Mouse (Mus musculus) heart, postnatal 0 days (tissue): ENCODE measurements around the gene Hoxb6. TPM values are rescaled to one million over a fixed set of nuclear protein-coding genes. Genes with fewer than 3 reads are reported as not detected.

Source experiments
- ATAC-seq: fragments of 200-750 bp; cut with Nextera tagmentation; 2 replicates; pipeline ENCODE4 v1.8.0; 2017; ENCODE audit warnings: low read depth, moderate number of reproducible peaks, moderate library complexity; ENCODE audit not compliant: insufficient read depth
- DNase-seq: peaks from one replicate; pipeline ENCODE4 v3.0.0-alpha.2; 2016; ENCODE audit warnings: low spot score
- H3K27ac ChIP-seq: fragments of 300-500 bp; sonication (generic); 2 replicates; pipeline ENCODE4 v1.5.1; 2014; ENCODE audit warnings: low read depth, mild to moderate bottlenecking
- H3K27me3 ChIP-seq: fragments of 300-500 bp; sonication (generic); 2 replicates; pipeline ENCODE4 v1.6.1; 2014; ENCODE audit warnings: low read length, mixed read lengths; ENCODE audit not compliant: control insufficient read depth, insufficient read depth
- H3K36me3 ChIP-seq: fragments of 300-500 bp; sonication (generic); replicated peaks from 2 replicates; pipeline ENCODE4 v1.6.1; 2014; ENCODE audit warnings: low read length, mixed read lengths; ENCODE audit not compliant: control insufficient read depth, insufficient read depth
- H3K4me1 ChIP-seq: fragments of 300-500 bp; sonication (generic); 2 replicates; pipeline ENCODE4 v1.6.1; 2014; ENCODE audit warnings: antibody characterized with exemption; ENCODE audit not compliant: control insufficient read depth, insufficient read depth
- H3K4me2 ChIP-seq: fragments of 300-500 bp; sonication (generic); 2 replicates; pipeline ENCODE4 v1.6.1; 2014; ENCODE audit warnings: low read depth, mild to moderate bottlenecking, low read length, moderate library complexity
- H3K4me3 ChIP-seq: fragments of 300-500 bp; sonication (generic); 2 replicates; pipeline ENCODE4 v1.5.1; 2014; ENCODE audit warnings: low read depth, low read length
- H3K9ac ChIP-seq: fragments of 300-500 bp; sonication (generic); replicated peaks from 2 replicates; pipeline ENCODE4 v1.6.1; 2014; ENCODE audit warnings: low read depth, low read length, mixed read lengths
- H3K9me3 ChIP-seq: fragments of 300-500 bp; sonication (generic); replicated peaks from 2 replicates; pipeline ENCODE4 v1.6.1; 2016; ENCODE audit warnings: low read length; ENCODE audit not compliant: control insufficient read depth
- CTCF ChIP-seq: IDR thresholded peaks from 2 replicates; pipeline ENCODE4 v1.5.1; 2016; ENCODE audit warnings: antibody characterized with exemption, control low read depth, low read depth
- EP300 ChIP-seq: IDR thresholded peaks from 2 replicates; pipeline ENCODE4 v1.6.1; 2016; ENCODE audit warnings: antibody characterized with exemption, low read depth
- WGBS: fragments of 180-500 bp; shearing (Covaris S2); extraction: QIAGEN DNeasy Blood & Tissue Kit; methylation state at CpG from one replicate; pipeline ENCODE4 v1.1.7; 2014; 5-methylcytosine and 5-hydroxymethylcytosine counted together
- polyA plus RNA-seq: library from polyadenylated mRNA; unstranded; fragments of >200 nt; fragmentation: Nextera tagmentation; extraction: Ambion mirVana; gene quantifications from 2 replicates; pipeline ENCODE4 v1.2.1, GENCODE M21; 2015
- total RNA-seq: library from RNA; depleted of rRNA; stranded (reverse); fragments of >200 nt; gene quantifications from 2 replicates; pipeline ENCODE4 v1.2.3, GENCODE M21; 2014; ENCODE audit warnings: low replicate concordance

Hoxb6 gene
- total and polyA plus RNA-seq, 2 experiments from 2014 or later: not detected

- Histone ChIP-seq H3K4me3 (no peak overlapping the region), H3K9me3 (no peaks in the 10 kb centered on the region), H3K4me2 (no peak overlapping the region), H3K36me3 (no peaks in the 10 kb centered on the region), H3K27me3 (peaks cover 98% of the 10 kb centered on the region), H3K4me1 (no peaks in the 10 kb centered on the region), H3K27ac (no peak overlapping the region), H3K9ac (no peak overlapping the region)
- ATAC-seq: no peak
- WGBS: 35% methylated on average over 4 of the region's 4 CpGs
- DNase-seq: no peak
- TF ChIP-seq EP300 (no peak), CTCF (no peak)
Measured at GRCm38 (mm10) chr11:96347717-96348116, 55.4 kb downstream of the Hoxb6 start.

GRCm38 (mm10) chr11:96348141-96348928 is 56.1 kb downstream of the Hoxb6 start:
- no peak overlapping the region for H3K9ac ChIP-seq
- ATAC-seq (no peak), DNase-seq (no peak)
- H3K4me3 ChIP-seq: no peak overlapping the region
- no peaks in the 10 kb centered on the region for H3K9me3 ChIP-seq
- no peak overlapping the region for H3K27ac ChIP-seq
- H3K27me3 ChIP-seq: peaks cover 98% of the 10 kb centered on the region
- H3K4me1 ChIP-seq: no peaks in the 10 kb centered on the region
- WGBS: 22% methylated on average over 21 of the region's 21 CpGs
- no peak for TF ChIP-seq EP300
- no peak for TF ChIP-seq CTCF
- H3K4me2 ChIP-seq: no peak overlapping the region
- no peaks in the 10 kb centered on the region for H3K36me3 ChIP-seq

GRCm38 (mm10) chr11:96348988-96349387 is 56.7 kb downstream of the Hoxb6 start:
- H3K9ac ChIP-seq: no peak overlapping the region
- H3K9me3 ChIP-seq: no peaks in the 10 kb centered on the region
- no peak overlapping the region for H3K4me3 ChIP-seq
- 71% methylated on average over 3 of the region's 3 CpGs for WGBS
- no peak for DNase-seq
- no peaks in the 10 kb centered on the region for H3K36me3 ChIP-seq
- no peaks in the 10 kb centered on the region for H3K4me1 ChIP-seq
- ATAC-seq: no peak
- peaks cover 98% of the 10 kb centered on the region for H3K27me3 ChIP-seq
- no peak overlapping the region for H3K27ac ChIP-seq
- TF ChIP-seq EP300 (no peak), CTCF (no peak)
- H3K4me2 ChIP-seq: no peak overlapping the region

- Histone ChIP-seq H3K27ac (no peak overlapping the region), H3K9me3 (no peaks in the 10 kb centered on the region), H3K9ac (no peak overlapping the region), H3K27me3 (peaks cover 98% of the 10 kb centered on the region), H3K4me2 (no peak overlapping the region), H3K36me3 (no peaks in the 10 kb centered on the region), H3K4me3 (no peak overlapping the region), H3K4me1 (no peaks in the 10 kb centered on the region)
- no peak for ATAC-seq
- 33% methylated on average over 14 of the region's 14 CpGs for WGBS
- no peak for DNase-seq
- TF ChIP-seq CTCF (no peak), EP300 (no peak)
Measured at GRCm38 (mm10) chr11:96349491-96350340, 57.4 kb downstream of the Hoxb6 start.

- Histone ChIP-seq H3K4me1 (no peaks in the 10 kb centered on the region), H3K27me3 (peaks cover 98% of the 10 kb centered on the region), H3K9ac (no peak within 1 kb of the TSS), H3K27ac (no peak within 1 kb of the TSS), H3K4me3 (no peak within 1 kb of the TSS), H3K9me3 (no peaks in the 10 kb centered on the region), H3K4me2 (peak within 1 kb of the TSS; percentile 49; the same call in 1 of the 2 replicates), H3K36me3 (no peaks in the 10 kb centered on the region)
- ATAC-seq (no peak), DNase-seq (no peak)
- 50% methylated on average over 2 of the region's 2 CpGs for WGBS
- no peak for TF ChIP-seq EP300
- no peak for TF ChIP-seq CTCF
Measured at GRCm38 (mm10) chr11:96350341-96350624, 58.0 kb downstream of the Hoxb6 start, which contains the start of gene Hoxb2. Gene Hoxb2 (plus strand): TSS chr11:96350525.
